Mouse (Mus musculus): ENCODE data around the gene Efna5. TPM values are rescaled to one million over a fixed set of nuclear protein-coding genes. Genes with fewer than 3 reads are reported as not detected.

Gene Efna5
- polyA plus RNA-seq, 1 experiment: 2.5 TPM

DNA sequence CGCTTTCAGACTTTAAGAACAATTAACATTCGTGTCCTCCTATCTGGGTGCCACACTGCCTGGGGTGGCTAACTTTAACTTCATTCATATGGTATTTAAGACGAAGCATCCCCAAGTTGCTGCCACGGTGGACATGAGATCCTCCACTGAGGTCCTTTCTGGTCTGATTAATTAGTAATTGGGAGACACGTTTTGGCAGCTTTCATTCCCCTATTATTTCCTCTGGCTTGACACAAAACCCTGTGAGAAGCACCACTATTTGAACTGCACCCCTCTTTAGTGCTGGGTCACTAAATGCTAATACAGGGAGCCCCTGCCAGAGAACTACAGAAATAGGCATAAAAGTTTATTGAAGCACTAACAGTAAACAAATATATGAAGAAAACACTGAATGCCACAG is 9.9 kb downstream of the Efna5 start:
- 64% methylated on average over 5 of the region's 5 CpGs for WGBS
- no peaks in the 10 kb centered on the region for H3K27me3 ChIP-seq (replicated peaks; ENCODE audit: control insufficient read depth, insufficient read depth, low read length)
- no peak for TF ChIP-seq POLR2A (IDR thresholded peaks at IDR 0.05; ENCODE audit: low read depth, low read length)
- TF ChIP-seq CTCF (conservative IDR thresholded peaks at IDR 0.05; ENCODE audit: insufficient read depth, insufficient read length, low read depth, low read length): no peak
- H3K4me3 ChIP-seq (ENCODE audit: insufficient read depth, low read depth, low read length): no peak overlapping the region
- no peaks in the 10 kb centered on the region for H3K36me3 ChIP-seq (ENCODE audit: control insufficient read depth, insufficient read depth, low read length)
- no peaks in the 10 kb centered on the region for H3K4me1 ChIP-seq (ENCODE audit: control insufficient read depth, insufficient read depth, low read length)
- H3K27ac ChIP-seq (ENCODE audit: insufficient read depth, low read depth, low read length): no peak overlapping the region
- DNase-seq: no peak

DNA sequence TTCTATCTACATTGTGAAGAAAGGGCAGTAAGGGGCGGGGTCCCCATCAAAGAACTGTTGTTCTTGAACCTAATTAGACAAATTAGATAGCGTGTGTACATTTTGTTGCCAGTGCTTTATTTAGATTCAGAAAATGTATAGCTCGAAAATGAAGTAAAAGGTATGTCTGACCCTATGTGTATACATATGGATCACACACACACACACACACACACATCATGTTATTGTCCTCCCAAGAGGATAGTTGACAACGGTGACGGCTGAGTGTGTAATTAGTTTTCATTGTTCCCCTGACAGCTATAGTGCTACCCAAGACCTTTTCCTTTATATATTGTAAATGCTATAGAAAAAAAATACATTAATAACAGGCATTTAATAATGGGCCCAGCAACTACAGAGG is 10.7 kb downstream of the Efna5 start:
- Histone ChIP-seq H3K4me1 (ENCODE audit: control insufficient read depth, insufficient read depth, low read length) (no peaks in the 10 kb centered on the region), H3K36me3 (ENCODE audit: control insufficient read depth, insufficient read depth, low read length) (no peaks in the 10 kb centered on the region), H3K4me3 (ENCODE audit: insufficient read depth, low read depth, low read length) (no peak overlapping the region), H3K27me3 (replicated peaks; ENCODE audit: control insufficient read depth, insufficient read depth, low read length) (no peaks in the 10 kb centered on the region), H3K27ac (ENCODE audit: insufficient read depth, low read depth, low read length) (no peak overlapping the region)
- 93% methylated on average over 5 of the region's 5 CpGs for WGBS
- DNase-seq: no peak
- TF ChIP-seq POLR2A (IDR thresholded peaks at IDR 0.05; ENCODE audit: low read depth, low read length): no peak
- no peak for TF ChIP-seq CTCF (conservative IDR thresholded peaks at IDR 0.05; ENCODE audit: insufficient read depth, insufficient read length, low read depth, low read length)

DNA sequence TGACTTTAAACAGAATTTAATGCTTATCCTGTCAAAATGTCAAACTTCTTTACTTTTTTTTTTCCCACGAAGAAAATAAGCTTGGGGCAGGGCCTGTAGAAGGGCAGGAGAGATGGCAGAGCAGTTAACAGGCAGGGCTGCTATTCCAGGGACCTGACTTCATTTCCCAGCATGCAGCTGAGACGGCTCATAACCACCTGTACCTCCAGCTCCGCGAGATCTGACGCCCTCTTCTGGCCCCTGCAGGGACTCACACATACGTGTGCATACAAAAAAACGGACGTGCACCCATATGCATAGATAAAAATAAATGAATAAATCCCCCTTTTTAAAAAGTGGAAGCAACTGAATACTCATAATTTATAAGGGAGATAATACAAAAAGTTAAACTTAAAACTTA is 16.2 kb downstream of the Efna5 start:
- Histone ChIP-seq H3K27me3 (replicated peaks; ENCODE audit: control insufficient read depth, insufficient read depth, low read length) (no peaks in the 10 kb centered on the region), H3K27ac (ENCODE audit: insufficient read depth, low read depth, low read length) (no peak overlapping the region), H3K36me3 (ENCODE audit: control insufficient read depth, insufficient read depth, low read length) (no peaks in the 10 kb centered on the region), H3K4me3 (ENCODE audit: insufficient read depth, low read depth, low read length) (no peak overlapping the region), H3K4me1 (ENCODE audit: control insufficient read depth, insufficient read depth, low read length) (no peaks in the 10 kb centered on the region)
- TF ChIP-seq CTCF (conservative IDR thresholded peaks at IDR 0.05; ENCODE audit: insufficient read depth, insufficient read length, low read depth, low read length): no peak
- TF ChIP-seq POLR2A (IDR thresholded peaks at IDR 0.05; ENCODE audit: low read depth, low read length): no peak
- WGBS: 93% methylated on average over 8 of the region's 8 CpGs
- no peak for DNase-seq

- no peaks in the 10 kb centered on the region for H3K4me1 ChIP-seq (ENCODE audit: control insufficient read depth, insufficient read depth, low read length)
- no peaks in the 10 kb centered on the region for H3K27me3 ChIP-seq (replicated peaks; ENCODE audit: control insufficient read depth, insufficient read depth, low read length)
- no peaks in the 10 kb centered on the region for H3K36me3 ChIP-seq (ENCODE audit: control insufficient read depth, insufficient read depth, low read length)
- no peak for TF ChIP-seq POLR2A (IDR thresholded peaks at IDR 0.05; ENCODE audit: low read depth, low read length)
- TF ChIP-seq CTCF (conservative IDR thresholded peaks at IDR 0.05; ENCODE audit: insufficient read depth, insufficient read length, low read depth, low read length): no peak
- H3K4me3 ChIP-seq (ENCODE audit: insufficient read depth, low read depth, low read length): no peak overlapping the region
- H3K27ac ChIP-seq (ENCODE audit: insufficient read depth, low read depth, low read length): no peak overlapping the region
- WGBS: 83% methylated on average over 3 of the region's 3 CpGs
- DNase-seq: no peak
Measured at GRCm38 (mm10) chr17:62863004-62863403, 18.1 kb downstream of the Efna5 start.

- Histone ChIP-seq H3K27ac (ENCODE audit: insufficient read depth, low read depth, low read length) (no peak overlapping the region), H3K36me3 (ENCODE audit: control insufficient read depth, insufficient read depth, low read length) (no peaks in the 10 kb centered on the region), H3K27me3 (replicated peaks; ENCODE audit: control insufficient read depth, insufficient read depth, low read length) (no peaks in the 10 kb centered on the region), H3K4me1 (ENCODE audit: control insufficient read depth, insufficient read depth, low read length) (no peaks in the 10 kb centered on the region), H3K4me3 (ENCODE audit: insufficient read depth, low read depth, low read length) (no peak overlapping the region)
- DNase-seq: no peak
- 54% methylated on average over 12 of the region's 12 CpGs for WGBS
- TF ChIP-seq CTCF (conservative IDR thresholded peaks at IDR 0.05; ENCODE audit: insufficient read depth, insufficient read length, low read depth, low read length) (no peak), POLR2A (IDR thresholded peaks at IDR 0.05; ENCODE audit: low read depth, low read length) (no peak)
Measured at GRCm38 (mm10) chr17:62862298-62862999, 18.7 kb downstream of the Efna5 start.

DNA sequence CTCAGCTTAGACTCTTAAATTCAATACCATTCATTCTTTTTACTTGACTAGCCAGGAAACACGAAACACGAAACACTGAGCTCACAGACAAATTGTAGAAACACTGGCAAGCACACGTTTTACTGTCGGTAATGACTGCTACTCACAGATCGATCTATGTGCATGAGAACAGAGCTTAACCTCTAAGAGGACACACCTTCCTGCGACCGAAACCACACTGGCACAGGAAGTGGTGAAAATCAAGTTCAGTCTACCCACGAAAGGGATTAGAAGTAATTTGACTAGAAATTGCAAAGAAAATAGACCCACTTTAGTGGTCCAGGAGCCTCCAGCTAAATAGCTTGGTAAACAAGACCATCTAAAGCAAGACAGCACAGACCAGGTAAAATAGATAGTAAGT is 23.8 kb downstream of the Efna5 start:
- no peaks in the 10 kb centered on the region for H3K4me1 ChIP-seq (ENCODE audit: control insufficient read depth, insufficient read depth, low read length)
- no peak for DNase-seq
- no peaks in the 10 kb centered on the region for H3K36me3 ChIP-seq (ENCODE audit: control insufficient read depth, insufficient read depth, low read length)
- no peak for TF ChIP-seq POLR2A (IDR thresholded peaks at IDR 0.05; ENCODE audit: low read depth, low read length)
- no peak for TF ChIP-seq CTCF (conservative IDR thresholded peaks at IDR 0.05; ENCODE audit: insufficient read depth, insufficient read length, low read depth, low read length)
- no peaks in the 10 kb centered on the region for H3K27me3 ChIP-seq (replicated peaks; ENCODE audit: control insufficient read depth, insufficient read depth, low read length)
- WGBS: 53% methylated on average over 8 of the region's 8 CpGs
- H3K4me3 ChIP-seq (ENCODE audit: insufficient read depth, low read depth, low read length): no peak overlapping the region
- no peak overlapping the region for H3K27ac ChIP-seq (ENCODE audit: insufficient read depth, low read depth, low read length)

DNA sequence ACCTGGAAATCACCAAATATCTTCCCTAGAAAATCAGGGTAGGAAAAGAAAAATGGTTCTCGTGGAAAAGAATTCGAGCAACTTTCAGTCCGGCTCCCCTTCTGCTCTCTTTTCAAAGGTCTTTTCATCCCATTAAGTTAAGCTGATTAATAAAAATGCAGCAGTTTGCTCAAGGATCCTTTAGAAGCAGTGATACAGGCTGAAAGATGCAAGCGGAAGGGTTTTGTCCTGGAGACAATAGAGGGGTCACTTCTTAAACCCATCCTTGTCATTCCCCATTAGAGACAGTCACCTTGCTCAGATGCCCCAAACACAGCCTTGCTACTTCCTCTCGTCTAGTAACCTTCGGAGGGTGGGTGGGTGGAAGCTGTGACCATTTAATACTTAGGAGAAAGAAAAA is 27.4 kb downstream of the Efna5 start:
- Histone ChIP-seq H3K27me3 (replicated peaks; ENCODE audit: control insufficient read depth, insufficient read depth, low read length) (no peaks in the 10 kb centered on the region), H3K27ac (ENCODE audit: insufficient read depth, low read depth, low read length) (no peak overlapping the region), H3K4me1 (ENCODE audit: control insufficient read depth, insufficient read depth, low read length) (no peaks in the 10 kb centered on the region), H3K4me3 (ENCODE audit: insufficient read depth, low read depth, low read length) (no peak overlapping the region), H3K36me3 (ENCODE audit: control insufficient read depth, insufficient read depth, low read length) (no peaks in the 10 kb centered on the region)
- DNase-seq: no peak
- TF ChIP-seq POLR2A (IDR thresholded peaks at IDR 0.05; ENCODE audit: low read depth, low read length): no peak
- TF ChIP-seq CTCF (conservative IDR thresholded peaks at IDR 0.05; ENCODE audit: insufficient read depth, insufficient read length, low read depth, low read length): no peak
- 59% methylated on average over 6 of the region's 6 CpGs for WGBS
